Mouse (Mus musculus): ENCODE data around the gene Zbtb20. TPM values are rescaled to one million over a fixed set of nuclear protein-coding genes. Genes with fewer than 3 reads are reported as not detected.

The Zbtb20 gene
- total RNA-seq, 4 experiments from 2014 or later = 154 to 246 (median 184) TPM

GRCm38 (mm10) chr16:43617346-43617745 is 741.7 kb downstream of the Zbtb20 start:
- no peak for DNase-seq

GRCm38 (mm10) chr16:43618286-43618685 is 742.6 kb downstream of the Zbtb20 start:
- no peak for DNase-seq

- DNase-seq = no peak
Observed at GRCm38 (mm10) chr16:43619277-43619676, 743.6 kb downstream of the Zbtb20 start.

GRCm38 (mm10) chr16:43620359-43620758 is 744.7 kb downstream of the Zbtb20 start:
- DNase-seq = no peak

- DNase-seq = no peak
Observed at GRCm38 (mm10) chr16:43623315-43624000, 747.8 kb downstream of the Zbtb20 start.

- no peak for DNase-seq
Observed at GRCm38 (mm10) chr16:43624876-43625275, 749.2 kb downstream of the Zbtb20 start.

GRCm38 (mm10) chr16:43625289-43625688 is 749.6 kb downstream of the Zbtb20 start:
- no peak for DNase-seq

GRCm38 (mm10) chr16:43625956-43626355 is 750.3 kb downstream of the Zbtb20 start:
- DNase-seq = no peak

GRCm38 (mm10) chr16:43628662-43629061 is 753.0 kb downstream of the Zbtb20 start:
- DNase-seq = no peak

- no peak for DNase-seq
Observed at GRCm38 (mm10) chr16:43631758-43632157, 756.1 kb downstream of the Zbtb20 start.

- DNase-seq = no peak
Observed at GRCm38 (mm10) chr16:43634037-43634436, 758.4 kb downstream of the Zbtb20 start.

GRCm38 (mm10) chr16:43637241-43637640 is 761.6 kb downstream of the Zbtb20 start:
- no peak for DNase-seq

GRCm38 (mm10) chr16:43638406-43639049 is 762.8 kb downstream of the Zbtb20 start:
- DNase-seq = no peak

- no peak for DNase-seq
Observed at GRCm38 (mm10) chr16:43641230-43641629, 765.5 kb downstream of the Zbtb20 start.

GRCm38 (mm10) chr16:43645879-43646278 is 770.2 kb downstream of the Zbtb20 start:
- no peak for DNase-seq

GRCm38 (mm10) chr16:43646943-43647342 is 771.3 kb downstream of the Zbtb20 start:
- DNase-seq = no peak

GRCm38 (mm10) chr16:43647641-43648040 is 772.0 kb downstream of the Zbtb20 start:
- no peak for DNase-seq

- no peak for DNase-seq
Observed at GRCm38 (mm10) chr16:43650355-43651080, 774.8 kb downstream of the Zbtb20 start.

GRCm38 (mm10) chr16:43653288-43653687 is 777.6 kb downstream of the Zbtb20 start:
- DNase-seq = no peak

- no peak for DNase-seq
Observed at GRCm38 (mm10) chr16:43654269-43654668, 778.6 kb downstream of the Zbtb20 start.

- no peak for DNase-seq
Observed at GRCm38 (mm10) chr16:43655183-43655787, 779.6 kb downstream of the Zbtb20 start.

- DNase-seq = no peak
Observed at GRCm38 (mm10) chr16:43661576-43661975, 785.9 kb downstream of the Zbtb20 start.

Measured in adrenal gland, adult 8-10 months (tissue).